Comparison of ENCODE assay signal across 8 mouse cellular contexts in genomic region chr8:70492664-70493640, GRCm38 (mm10). TPM values are rescaled to one million over a fixed set of nuclear protein-coding genes. Genes with fewer than 3 reads are reported as not detected.
A peak's percentile ranks its signal among the peaks of the same experiment; 100 is the strongest.
DNase-seq lines count a peak whose midpoint lies in the region; ATAC-seq and TF ChIP-seq lines count a peak whose summit lies in the region.

TSS of gene Crlf1 (plus strand) at chr8:70493158.

- H3K4me1 ChIP-seq in kidney, adult 2 months (ENCODE audit: control insufficient read depth, insufficient read depth, low read length): no peaks in the 10 kb centered on the region
- no peaks in the 10 kb centered on the region; the same call in 1 of the 2 replicates for H3K4me1 ChIP-seq in brown adipose tissue, adult 24 weeks (ENCODE audit: control insufficient read depth, insufficient read depth, insufficient read length, low read length)
- H3K4me1 ChIP-seq in midbrain, embryonic 14.5 days (ENCODE audit: control insufficient read depth, insufficient read depth, low read length): peaks cover 26% of the 10 kb centered on the region

- no peaks in the 10 kb centered on the region for H3K9me3 ChIP-seq in midbrain, embryonic 14.5 days (ENCODE audit: control insufficient read depth, low read length)

- peak within 1 kb of the TSS; percentile 53 for H3K4me2 ChIP-seq in midbrain, embryonic 14.5 days (ENCODE audit: low read length)

- no peak for DNase-seq in kidney, adult 2 months
- no peak for DNase-seq in kidney, postnatal 36 days
- peak; percentile 19 for DNase-seq in induced T-regulatory cell, adult 2 months (ENCODE audit: low read depth)
- no peak for DNase-seq in midbrain, embryonic 14.5 days
- no peak for DNase-seq in right cerebral cortex, adult 2 months (ENCODE audit: low spot score in 2 of 2)
- no peak for DNase-seq in yolk sac, embryonic 10.5 days (ENCODE audit: low spot score)
- DNase-seq in left cerebral cortex, adult 11 months (ENCODE audit: low spot score): no peak

- H3K9ac ChIP-seq in midbrain, embryonic 14.5 days (replicated peaks; ENCODE audit: low read length): peak within 1 kb of the TSS; percentile 34; the same call in 1 of the 2 replicates

- peaks cover 12% of the 10 kb centered on the region; the same call in 1 of the 2 replicates for H3K27me3 ChIP-seq in kidney, adult 2 months (replicated peaks; ENCODE audit: control insufficient read depth, insufficient read depth, low read length)
- peaks cover 96% of the 10 kb centered on the region for H3K27me3 ChIP-seq in midbrain, embryonic 14.5 days (ENCODE audit: control insufficient read depth, insufficient read depth, low read length)

- no peak within 1 kb of the TSS for H3K27ac ChIP-seq in kidney, adult 2 months (ENCODE audit: insufficient read depth, low read depth, low read length)
- H3K27ac ChIP-seq in brown adipose tissue, adult 24 weeks (replicated peaks; ENCODE audit: low read depth, low read length): no peak within 1 kb of the TSS
- no peak within 1 kb of the TSS for H3K27ac ChIP-seq in midbrain, embryonic 14.5 days (replicated peaks; ENCODE audit: low read depth, low read length)

- H3K4me3 ChIP-seq in kidney, adult 2 months (ENCODE audit: insufficient read depth, low read depth, low read length): peak within 1 kb of the TSS; percentile 30
- H3K4me3 ChIP-seq in brown adipose tissue, adult 24 weeks (ENCODE audit: insufficient read depth, low read depth, low read length): peak within 1 kb of the TSS; percentile 36
- peak within 1 kb of the TSS; percentile 31 for H3K4me3 ChIP-seq in midbrain, embryonic 14.5 days (replicated peaks; ENCODE audit: low read depth, low read length)

- no peak for ATAC-seq in midbrain, embryonic 14.5 days (ENCODE audit: low FRiP score, low TSS enrichment)

- 2% methylated on average over 83 of the region's 93 CpGs for WGBS in kidney, adult 2 months
- WGBS in midbrain, embryonic 14.5 days: under 1% methylated on average over 89 of the region's 93 CpGs

- no peak for TF ChIP-seq POLR2A in kidney, adult 2 months (IDR thresholded peaks at IDR 0.05; ENCODE audit: low read depth, low read length)

- TF ChIP-seq CTCF in kidney, adult 2 months (conservative IDR thresholded peaks at IDR 0.05; ENCODE audit: insufficient read depth, insufficient read length, low read depth, low read length): no peak

- no peaks in the 10 kb centered on the region for H3K36me3 ChIP-seq in kidney, adult 2 months (ENCODE audit: control insufficient read depth, insufficient read depth, low read length)
- no peaks in the 10 kb centered on the region for H3K36me3 ChIP-seq in midbrain, embryonic 14.5 days (ENCODE audit: control insufficient read depth, insufficient read depth, low read length)

RNA-seq across cellular contexts. Expression of gene Crlf1, which starts in this region (rescaled TPM):
- 2.6 TPM in 2 replicates for polyA plus RNA-seq in kidney, adult 2 months (2012; rRNA removed)
- polyA plus RNA-seq in brown adipose tissue, adult 24 weeks (2012; ENCODE audit: insufficient read depth, insufficient read length, missing spikeins): 1.3 TPM in 1 of 2 replicates, not detected in the other
- polyA plus RNA-seq in midbrain, embryonic 14.5 days (2014; fragmentation: Nextera tagmentation; extraction: Ambion mirVana): 2.1 and 3.0 TPM in 2 replicates
